Mouse (Mus musculus) layer of hippocampus, adult 18-20 months (tissue): ENCODE results near the gene Ssh3. TPM values are rescaled to one million over a fixed set of nuclear protein-coding genes. Genes with fewer than 3 reads are reported as not detected.

Experiments used
- DNase-seq, 2 experiments: peaks; one replicate each; pipeline ENCODE4 v3.0.0; 2022; ENCODE audit warnings: low spot score in 2 of 2
- long read RNA-seq: library from polyadenylated mRNA; stranded (forward); transcript quantifications from one replicate; pipeline ENCODE4 v2.0.0, GENCODE M21; 2021
- total RNA-seq, 2 experiments: library from RNA; stranded (reverse); gene quantifications; 2 replicates each; pipeline ENCODE4 v1.2.3; 2021

Ssh3 gene
- 10 to 100 TPM; 49.5 to 49.6 TPM for total RNA-seq
- long read RNA-seq, partial matches to known transcripts, result 2 of 17 reads
- long read RNA-seq, other reads (novel, unspliced or antisense), result 14 of 17 reads

GRCm38 (mm10) chr19:4268566-4269361, at the start of gene Ssh3:
TSS of gene Ssh3 (minus strand) at chr19:4269180.
- DNase-seq, result peak; percentile 57 to 73

- no peak for DNase-seq
Measured at GRCm38 (mm10) chr19:4317181-4317580, 48.2 kb upstream of the Ssh3 start.

GRCm38 (mm10) chr19:4315223-4315944, 46.4 kb upstream of the Ssh3 start:
- no peak for DNase-seq

- DNase-seq, result peak in 1 of 2 experiments; percentile 71
Measured at GRCm38 (mm10) chr19:4309776-4310185, 40.8 kb upstream of the Ssh3 start.

GRCm38 (mm10) chr19:4309302-4309701, 40.3 kb upstream of the Ssh3 start:
- no peak for DNase-seq

GRCm38 (mm10) chr19:4306190-4306577, 37.2 kb upstream of the Ssh3 start, which contains the start of gene Grk2:
TSS of gene Grk2 (minus strand) at chr19:4306222.
- DNase-seq, result peak; percentile 74 to 82

- no peak for DNase-seq
Measured at GRCm38 (mm10) chr19:4305491-4306189, 36.7 kb upstream of the Ssh3 start.

GRCm38 (mm10) chr19:4304871-4305321, 35.9 kb upstream of the Ssh3 start:
- DNase-seq, result no peak

GRCm38 (mm10) chr19:4304251-4304821, 35.4 kb upstream of the Ssh3 start:
- no peak for DNase-seq

- DNase-seq, result peak in 1 of 2 experiments; percentile 39
Measured at GRCm38 (mm10) chr19:4303640-4303995, 34.6 kb upstream of the Ssh3 start.

GRCm38 (mm10) chr19:4302936-4303639, 34.1 kb upstream of the Ssh3 start:
- peak in 1 of 2 experiments; percentile 63 for DNase-seq

- peak in 1 of 2 experiments; percentile 64 for DNase-seq
Measured at GRCm38 (mm10) chr19:4301735-4302651, 33.0 kb upstream of the Ssh3 start.

- DNase-seq, result no peak
Measured at GRCm38 (mm10) chr19:4300852-4301734, 32.1 kb upstream of the Ssh3 start.

- peak in 1 of 2 experiments; percentile 41 for DNase-seq
Measured at GRCm38 (mm10) chr19:4300271-4300704, 31.3 kb upstream of the Ssh3 start.

- DNase-seq, result no peak
Measured at GRCm38 (mm10) chr19:4299574-4300270, 30.7 kb upstream of the Ssh3 start.

GRCm38 (mm10) chr19:4299126-4299525, 30.1 kb upstream of the Ssh3 start:
- DNase-seq, result no peak

- DNase-seq, result no peak
Measured at GRCm38 (mm10) chr19:4298322-4299121, 29.5 kb upstream of the Ssh3 start.
